Mouse (Mus musculus) urinary bladder, postnatal 36 days (tissue): Measurements from ENCODE around the gene Eno2.

Experiments
- DNase-seq, 2 experiments: peaks; one replicate each; pipeline ENCODE4 v3.0.0; 2022; ENCODE audit warnings: low spot score in 2 of 2, mixed read lengths in 1 of 2

The Eno2 gene

GRCm38 (mm10) chr6:124759259-124759658, 10.2 kb downstream of the Eno2 start:
- DNase-seq = peak; percentile 84 to 85

- no peak for DNase-seq
These were observed 10.6 kb downstream of the Eno2 start for GRCm38 (mm10) chr6:124758849-124759232.

GRCm38 (mm10) chr6:124757909-124758848, 11.3 kb downstream of the Eno2 start:
- peak in 1 of 2 experiments; percentile 45 for DNase-seq

GRCm38 (mm10) chr6:124757351-124757880, 12.1 kb downstream of the Eno2 start:
- no peak for DNase-seq

DNA sequence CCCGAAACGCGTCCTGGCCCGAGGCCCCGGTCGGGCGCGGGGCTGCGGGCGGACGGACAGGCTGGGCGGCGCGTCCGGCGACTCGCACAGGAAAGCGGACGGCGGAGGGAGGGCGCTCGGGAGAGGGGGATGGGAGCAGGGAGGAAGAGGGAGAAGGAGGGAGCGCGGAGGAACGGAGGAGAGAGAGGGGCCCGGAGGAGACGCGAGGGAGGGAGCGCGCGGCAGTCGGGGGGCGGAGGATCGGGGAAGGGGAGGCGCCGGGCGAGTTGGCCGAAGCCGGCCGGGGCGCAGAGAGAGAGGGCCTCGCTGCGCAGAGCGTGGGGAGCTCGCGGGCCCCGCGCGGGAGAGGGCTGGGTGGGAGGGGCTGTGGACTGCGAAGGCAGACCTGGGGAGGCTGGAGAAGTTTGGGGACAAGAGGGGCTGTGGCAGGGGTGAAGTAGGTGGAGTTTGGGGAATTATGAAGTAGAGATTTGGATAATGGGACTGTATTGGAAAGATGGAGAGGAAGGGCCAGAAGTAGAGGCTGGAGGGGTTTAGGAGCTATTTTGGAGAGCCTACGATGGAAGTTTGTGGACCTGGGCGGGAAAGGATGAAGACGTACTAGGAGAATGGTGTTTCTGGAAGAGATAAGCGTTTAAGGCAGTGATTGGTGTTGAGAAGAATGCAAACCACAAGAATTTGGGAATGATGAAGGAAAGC, 12.7 kb downstream of the Eno2 start:
- DNase-seq = peak; percentile 73 to 87

DNA sequence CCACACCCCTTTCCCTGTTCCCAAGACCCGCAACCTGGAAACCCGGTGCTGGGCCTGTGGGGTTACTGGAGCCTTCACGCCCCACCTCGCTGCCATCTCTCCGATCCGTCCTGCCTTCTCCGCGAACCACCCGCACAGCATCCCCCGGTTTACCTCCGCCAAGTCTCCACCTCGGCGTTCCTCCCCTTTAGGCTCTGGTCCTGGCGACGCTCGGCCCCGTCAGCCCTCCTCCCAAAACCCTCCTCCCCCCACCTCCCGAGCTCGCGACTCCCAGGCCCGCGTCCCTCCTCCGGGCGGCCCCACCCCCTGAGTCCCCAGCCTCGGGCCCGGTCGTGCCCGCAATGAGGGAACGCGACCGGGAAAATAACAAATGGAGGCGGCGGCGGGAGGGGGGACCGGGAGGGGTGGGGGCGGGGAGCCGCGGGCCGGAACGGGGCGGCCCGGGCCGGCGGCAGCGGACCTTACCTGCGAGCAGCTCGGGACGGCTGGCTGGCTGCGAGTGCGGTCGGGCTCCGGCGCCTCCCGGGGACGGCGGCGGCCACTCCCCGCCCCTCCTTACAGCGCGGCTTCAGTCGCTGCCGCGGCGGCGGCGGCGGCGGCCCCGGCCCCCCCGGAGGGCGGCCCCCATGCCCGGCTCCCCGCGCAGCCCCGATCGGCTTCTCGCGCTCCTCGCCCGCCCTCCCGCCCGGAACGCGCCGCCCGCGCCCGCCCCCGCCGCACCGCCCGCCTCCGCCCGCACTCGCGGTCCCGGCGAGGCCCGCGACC, 13.5 kb downstream of the Eno2 start, which contains the start of the genes Gm45234 and Atn1:
Gene Gm45234, minus strand, starts transcription at position 191 of the 765 bp plus-strand sequence.
Gene Atn1, minus strand, starts transcription at position 694 of the 765 bp plus-strand sequence.
- peak; percentile 64 to 76 for DNase-seq

- no peak for DNase-seq
These were observed 14.2 kb downstream of the Eno2 start for GRCm38 (mm10) chr6:124755306-124755705.

DNA sequence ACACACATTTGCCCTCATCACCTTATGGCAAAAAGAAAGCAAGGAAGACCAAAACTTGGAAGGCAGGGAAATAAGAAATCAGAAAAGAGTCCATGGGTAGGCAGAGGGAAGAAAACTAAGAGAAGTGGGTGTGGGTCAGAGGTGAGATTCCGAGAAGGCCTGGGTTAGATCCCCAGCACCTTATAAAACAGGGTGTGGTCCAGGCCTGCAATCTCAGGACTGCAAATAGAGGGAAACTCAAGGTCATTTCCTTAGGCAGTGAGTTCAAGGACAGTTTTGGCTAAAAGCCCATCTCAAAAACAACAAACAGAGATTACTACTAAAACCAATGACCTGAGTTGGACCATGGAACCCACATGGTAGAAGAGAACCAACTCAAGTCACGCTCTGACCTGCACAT, 15.6 kb downstream of the Eno2 start:
- DNase-seq = no peak

DNA sequence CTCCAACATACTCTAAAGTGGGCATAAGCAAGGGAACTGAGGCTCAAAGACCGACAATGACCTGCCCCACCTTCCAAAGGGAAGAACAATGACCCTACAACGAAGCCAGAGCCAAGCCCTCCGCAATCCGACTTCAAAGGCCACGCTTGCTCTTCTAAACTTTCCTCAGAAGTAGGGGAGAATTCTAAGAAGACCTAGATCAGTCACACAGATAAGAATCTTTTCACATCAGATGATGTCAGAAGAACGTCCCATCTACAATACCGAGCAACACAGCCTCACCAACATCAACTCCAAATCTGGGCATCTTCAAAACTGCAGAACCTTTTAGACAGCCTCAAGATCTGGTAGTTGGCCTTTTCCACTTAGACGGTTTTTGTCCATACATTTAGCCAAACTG, 19.1 kb downstream of the Eno2 start:
- no peak for DNase-seq

DNA sequence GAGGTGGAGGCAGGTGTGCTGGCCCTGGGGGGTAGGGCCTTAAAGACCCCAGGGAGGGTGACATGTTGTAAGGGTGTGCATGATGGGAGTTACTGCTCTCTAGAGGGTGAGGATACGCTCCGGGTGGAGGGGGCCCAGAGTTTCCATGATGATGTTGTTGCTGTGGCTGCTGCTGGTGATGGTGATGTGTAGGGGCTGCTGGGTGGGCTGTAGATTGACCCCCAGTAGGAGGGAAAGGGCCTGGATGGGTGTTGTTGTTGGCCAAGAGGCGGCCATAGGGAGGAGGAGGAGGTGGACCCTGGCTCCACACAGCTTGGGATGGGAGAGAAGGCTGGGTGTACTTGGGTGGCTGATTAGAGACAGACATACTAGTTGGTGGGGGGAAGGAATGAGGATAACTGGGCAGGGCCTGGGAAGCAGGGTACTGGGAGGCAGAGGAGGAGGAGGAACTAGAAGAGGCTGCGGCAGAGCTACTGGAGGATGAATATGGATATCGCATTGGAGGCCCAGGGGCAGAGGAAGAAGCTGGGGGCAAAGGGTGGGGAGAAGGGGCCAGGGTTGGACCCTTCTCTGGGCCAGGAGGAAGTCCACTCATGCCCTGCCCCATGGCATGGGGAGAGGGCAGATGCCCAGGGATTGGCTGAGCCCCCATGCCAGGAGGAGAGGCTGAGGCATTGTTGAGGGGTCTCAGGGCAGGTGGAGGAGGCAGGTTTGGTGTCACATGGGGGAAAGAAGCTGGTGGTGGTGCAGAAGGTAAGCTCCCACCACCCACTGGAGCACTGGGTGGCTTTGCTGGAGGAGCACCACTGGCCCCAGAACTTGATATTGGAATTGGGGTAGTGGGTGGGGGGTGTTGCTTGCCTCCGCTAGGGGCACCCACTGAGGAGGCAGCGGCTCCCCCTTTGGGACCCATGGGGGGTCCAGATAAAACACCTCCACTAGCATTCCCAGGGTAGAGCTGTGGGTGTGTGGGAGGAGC, 22.5 kb downstream of the Eno2 start:
- no peak for DNase-seq

GRCm38 (mm10) chr6:124746296-124746605, 23.2 kb downstream of the Eno2 start:
- DNase-seq = no peak

- DNase-seq = peak; percentile 87 to 94
These were observed 23.8 kb downstream of the Eno2 start for GRCm38 (mm10) chr6:124745490-124746295.

- no peak for DNase-seq
These were observed 24.6 kb downstream of the Eno2 start for GRCm38 (mm10) chr6:124744755-124745321.

DNA sequence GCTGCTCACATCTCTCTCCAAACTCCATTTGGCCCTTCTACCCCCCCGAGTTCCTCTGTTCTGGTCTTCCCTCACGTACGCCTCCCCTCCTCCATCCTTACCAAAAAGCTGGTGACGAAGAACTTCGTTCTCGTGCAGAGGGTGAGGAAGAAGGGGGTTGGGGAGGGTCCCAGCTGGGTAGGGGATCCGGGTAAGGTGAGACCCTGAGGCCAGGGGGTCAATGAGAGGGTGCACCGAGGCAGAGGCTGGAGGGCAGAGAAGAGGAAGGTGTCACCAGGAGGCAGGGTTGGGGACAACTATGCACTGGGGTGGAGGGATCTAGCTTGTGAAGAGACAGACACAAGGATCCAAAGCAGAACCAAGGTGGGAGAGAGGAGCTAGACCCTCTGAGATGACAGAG, 25.8 kb downstream of the Eno2 start:
- DNase-seq = no peak

DNA sequence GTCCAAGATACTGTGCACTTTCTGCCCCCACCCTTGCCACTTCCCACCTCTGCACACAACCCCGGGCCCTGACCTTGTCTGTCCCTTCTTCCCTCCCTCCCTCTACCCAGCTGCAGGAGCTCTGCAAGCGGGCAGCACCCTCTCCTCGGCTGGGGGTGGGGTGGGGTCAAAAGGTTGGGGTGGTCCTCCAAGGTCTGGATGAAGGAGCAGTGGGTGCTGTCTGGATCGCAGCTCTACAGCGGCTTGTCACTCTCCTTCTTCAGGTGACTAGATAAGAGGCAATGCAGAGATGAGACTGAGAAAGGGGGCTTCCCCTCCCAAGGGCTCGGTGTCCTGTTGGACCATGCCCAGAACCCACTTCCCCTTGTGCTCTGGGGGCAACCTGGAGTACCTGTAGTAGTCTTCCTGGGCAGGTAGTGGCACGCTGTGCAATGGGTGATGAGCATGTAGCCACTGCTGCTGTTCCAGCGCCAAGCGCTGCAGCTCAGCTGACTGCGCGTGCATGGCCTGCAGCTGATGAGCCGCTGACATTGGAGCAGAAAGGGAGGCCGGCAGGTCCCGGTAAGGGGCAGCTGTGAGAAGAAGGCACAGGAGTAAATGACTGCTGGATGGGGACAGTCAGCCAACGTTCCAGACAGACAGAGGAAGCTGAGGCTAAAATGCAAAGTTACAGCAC, 26.5 kb downstream of the Eno2 start:
- DNase-seq = no peak

DNA sequence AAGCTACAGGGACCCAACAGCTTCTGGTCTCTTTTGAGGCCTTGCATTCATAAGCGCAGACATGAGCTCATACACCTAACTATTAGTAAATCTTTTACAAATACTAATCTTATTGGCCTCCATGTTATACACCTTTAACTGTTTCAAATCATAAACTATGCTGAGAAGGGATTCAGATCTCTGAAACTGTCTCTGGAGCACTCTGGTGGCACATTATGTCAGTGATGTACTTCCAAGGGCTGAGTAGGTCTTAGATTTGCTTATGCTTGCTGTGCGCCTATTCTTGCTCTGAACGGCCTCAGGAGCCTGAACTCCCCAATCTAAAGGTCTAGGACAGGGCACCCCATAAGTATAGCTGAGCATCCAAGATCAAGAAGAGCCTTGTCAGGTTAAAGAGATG, 27.6 kb downstream of the Eno2 start:
- no peak for DNase-seq

DNA sequence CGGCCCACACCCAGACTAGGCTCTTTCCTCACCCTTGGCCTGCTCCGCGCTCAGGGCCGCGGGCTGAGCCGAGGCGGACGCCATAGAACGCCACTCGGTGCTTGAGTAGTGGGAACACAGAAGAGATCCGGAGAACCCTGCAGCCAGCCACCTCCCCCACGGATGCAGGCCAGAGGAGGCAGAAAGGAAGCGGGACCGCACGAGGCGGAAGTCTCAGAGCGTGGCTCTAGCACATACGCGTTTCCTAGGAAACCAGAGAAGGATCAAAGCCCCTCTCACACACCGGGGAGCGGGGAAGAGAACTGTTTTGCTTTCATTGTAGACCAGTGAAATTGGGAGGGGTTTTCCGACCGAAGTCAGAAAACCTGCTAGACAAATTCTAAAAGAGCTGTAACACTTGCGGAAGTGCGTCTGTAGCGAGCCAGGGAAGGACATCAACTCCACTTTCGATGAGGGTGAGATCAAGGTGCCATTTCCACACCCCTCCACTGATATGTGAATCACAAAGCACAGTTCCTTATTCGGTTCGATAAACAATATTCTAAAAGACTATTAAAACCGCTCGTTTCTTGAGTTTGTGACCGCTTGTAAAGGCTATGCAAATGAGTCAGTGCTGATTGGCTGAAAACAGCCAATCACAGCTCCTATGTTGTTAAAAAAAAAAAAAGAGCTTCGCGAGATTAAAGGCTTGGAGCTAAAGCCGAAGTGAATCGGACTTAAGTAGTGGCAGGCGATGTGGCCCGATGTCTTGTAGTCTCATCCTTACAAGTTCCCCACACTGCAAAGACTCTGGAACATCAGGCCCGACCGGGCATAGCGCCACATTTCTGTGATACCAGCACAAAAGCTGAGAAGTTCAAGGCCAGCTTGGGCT, 28.3 kb downstream of the Eno2 start, which contains the start of gene Grcc10:
Gene Grcc10, minus strand, starts transcription at position 487 of the 874 bp plus-strand sequence.
- DNase-seq = peak; percentile 79 to 83
